Mouse (Mus musculus) CH12.LX (cell line): ENCODE measurements around the gene Camta1.

ENCODE experiments used
- BHLHE40 ChIP-seq: IDR thresholded peaks from 2 replicates; pipeline ENCODE4 v1.6.1; 2011; ENCODE audit warnings: mild to moderate bottlenecking, low read depth, low read length, improper control_type of control experiment
- CHD2 ChIP-seq: IDR thresholded peaks from 2 replicates; pipeline ENCODE4 v1.6.1; 2011; ENCODE audit warnings: low read length, improper control_type of control experiment
- CTCF ChIP-seq, 2 experiments: IDR thresholded peaks in 1 of 2; conservative IDR thresholded peaks in 1 of 2; 2 replicates each; pipeline ENCODE4 v1.5.1; 2011 to 2012; ENCODE audit warnings: low read depth in 2 of 2, low read length in 2 of 2, improper control_type of control experiment in 1 of 2, inconsistent platforms in 1 of 2, mild to moderate bottlenecking in 1 of 2, moderate library complexity in 1 of 2
- E2F4 ChIP-seq: IDR thresholded peaks from 2 replicates; pipeline ENCODE4 v1.6.1; 2011; ENCODE audit warnings: low read depth, low read length, improper control_type of control experiment; ENCODE audit not compliant: insufficient replicate concordance
- EP300 ChIP-seq: IDR thresholded peaks from 2 replicates; pipeline ENCODE4 v1.6.1; 2011; ENCODE audit warnings: low read length, improper control_type of control experiment
- JUND ChIP-seq: conservative IDR thresholded peaks from 2 replicates; pipeline ENCODE4 v1.6.1; 2011; ENCODE audit warnings: low read depth, low read length, improper control_type of control experiment
- KAT2A ChIP-seq: IDR thresholded peaks from 2 replicates; pipeline ENCODE4 v1.6.1; 2012; ENCODE audit warnings: low read length, improper control_type of control experiment, inconsistent platforms; ENCODE audit not compliant: insufficient replicate concordance
- MYC ChIP-seq: IDR thresholded peaks from 2 replicates; pipeline ENCODE4 v1.6.1; 2011; ENCODE audit warnings: low read depth, mild to moderate bottlenecking, improper control_type of control experiment, low read length
- POLR2A ChIP-seq: IDR thresholded peaks from 2 replicates; pipeline ENCODE4 v1.6.1; 2011; ENCODE audit warnings: low read depth, mild to moderate bottlenecking, improper control_type of control experiment, low read length
- SIN3A ChIP-seq: IDR thresholded peaks from 2 replicates; pipeline ENCODE4 v1.6.1; 2012; ENCODE audit warnings: low read length, improper control_type of control experiment, inconsistent platforms
- TCF12 ChIP-seq: IDR thresholded peaks from 2 replicates; pipeline ENCODE4 v1.6.1; 2014; ENCODE audit warnings: low read depth, mild to moderate bottlenecking, inconsistent platforms, low read length, improper control_type of control experiment
- ZC3H11A ChIP-seq: IDR thresholded peaks from 2 replicates; pipeline ENCODE4 v1.6.1; 2012; ENCODE audit warnings: low read depth, mild to moderate bottlenecking, inconsistent platforms, low read length, improper control_type of control experiment
- ZMIZ1 ChIP-seq: IDR thresholded peaks from 2 replicates; pipeline ENCODE4 v1.6.1; 2012; ENCODE audit warnings: low read depth, mild to moderate bottlenecking, inconsistent platforms, low read length, improper control_type of control experiment
- ZNF384 ChIP-seq: IDR thresholded peaks from 2 replicates; pipeline ENCODE4 v1.6.1; 2012; ENCODE audit warnings: low read depth, low read length, improper control_type of control experiment, inconsistent platforms

- TF ChIP-seq TCF12, result no peak
- no peak for TF ChIP-seq SIN3A
- no peak for TF ChIP-seq CTCF (conservative IDR thresholded peaks at IDR 0.05 in 1 of 2, IDR thresholded peaks at IDR 0.05 in 1 of 2; ENCODE audit: low read depth in 2 of 2, low read length in 2 of 2)
- TF ChIP-seq KAT2A, result no peak
- no peak for TF ChIP-seq ZMIZ1
- TF ChIP-seq EP300, result no peak
- no peak for TF ChIP-seq POLR2A
- TF ChIP-seq MYC, result no peak
- no peak for TF ChIP-seq ZC3H11A
- TF ChIP-seq ZNF384, result no peak
- TF ChIP-seq JUND, result no peak
- TF ChIP-seq BHLHE40, result no peak
- TF ChIP-seq CHD2, result no peak
- no peak for TF ChIP-seq E2F4
These were observed 750.5 kb downstream of the Camta1 start for GRCm38 (mm10) chr4:151111226-151111625.
